Comparison of ENCODE assay signal across 23 mouse cellular contexts in genomic region chr11:102834219-102834618, GRCm38 (mm10). TPM values are rescaled to one million over a fixed set of nuclear protein-coding genes. Genes with fewer than 3 reads are reported as not detected.
DNase-seq lines count a peak whose midpoint lies in the region; ATAC-seq and TF ChIP-seq lines count a peak whose summit lies in the region.
"Had no signal": no experiment of that assay in that cellular context is flagged by ENCODE, and none has a peak within 500 bp of the region (broad histone marks: within the 10 kb centered on the region; RNA-seq: fewer than 3 reads in every experiment).

No protein-coding gene starts in this region.

- DNase-seq in heart, adult 2 months, result peak; percentile 37 to 62
- DNase-seq in heart, embryonic 10.5 days (ENCODE audit: low spot score), result no peak
- no peak for DNase-seq in midbrain, postnatal 0 days (ENCODE audit: low spot score)
- DNase-seq in midbrain, embryonic 14.5 days, result no peak
- DNase-seq in lung, postnatal 10 days, result peak; percentile 49
- no peak for DNase-seq in layer of hippocampus, adult 2 months (ENCODE audit: low spot score in 2 of 2)
- no peak for DNase-seq in urinary bladder, postnatal 10 days (ENCODE audit: low spot score)
- DNase-seq: adrenal gland, postnatal 36 days; B cell, adult 2 months; cerebellum, adult 11-12 months; cerebellum, postnatal 25 days; embryo, embryonic 11 days; kidney, adult 2 months; kidney, postnatal 14 days; right cerebral cortex, adult 18-20 months; thymus, adult 18-20 months; thymus, postnatal 4 days had no signal

- H3K79me2 ChIP-seq in heart, adult 2 months (replicated peaks; ENCODE audit: control insufficient read depth, insufficient read depth, low read length), result no peaks in the 10 kb centered on the region

- no peak for ATAC-seq in midbrain, postnatal 0 days (ENCODE audit: low FRiP score)
- ATAC-seq in midbrain, embryonic 14.5 days (ENCODE audit: low FRiP score, low TSS enrichment), result no peak
- ATAC-seq: forebrain, embryonic 15.5 days; liver, embryonic 12.5 days had no signal

- no peaks in the 10 kb centered on the region for H3K36me3 ChIP-seq in heart, adult 2 months (ENCODE audit: control insufficient read depth, insufficient read depth, low read length)
- H3K36me3 ChIP-seq in heart, embryonic 10.5 days, result peaks cover 31% of the 10 kb centered on the region
- H3K36me3 ChIP-seq in midbrain, postnatal 0 days (ENCODE audit: insufficient read depth, low read length), result peaks cover 26% of the 10 kb centered on the region
- peaks cover 30% of the 10 kb centered on the region for H3K36me3 ChIP-seq in midbrain, embryonic 14.5 days (ENCODE audit: control insufficient read depth, insufficient read depth, low read length)

- no peak for TF ChIP-seq CTCF in heart, adult 2 months (IDR thresholded peaks at IDR 0.05)
- no peak for TF ChIP-seq CTCF in midbrain, postnatal 0 days (IDR thresholded peaks at IDR 0.05)
- TF ChIP-seq CTCF in layer of hippocampus, adult 2 months (conservative IDR thresholded peaks at IDR 0.05), result no peak

- no peak overlapping the region for H3K4me2 ChIP-seq in midbrain, postnatal 0 days (ENCODE audit: low read depth, low read length, poor library complexity, severe bottlenecking)
- H3K4me2 ChIP-seq in midbrain, embryonic 14.5 days (ENCODE audit: low read length), result no peak overlapping the region
- H3K4me2 ChIP-seq: forebrain, embryonic 15.5 days; limb, embryonic 12.5 days; liver, embryonic 12.5 days had no signal

- no peaks in the 10 kb centered on the region for H3K27me3 ChIP-seq in heart, adult 2 months (ENCODE audit: control insufficient read depth, insufficient read depth, low read length)
- H3K27me3 ChIP-seq in heart, embryonic 10.5 days (ENCODE audit: insufficient read depth, poor library complexity, severe bottlenecking), result no peaks in the 10 kb centered on the region
- H3K27me3 ChIP-seq in midbrain, postnatal 0 days (ENCODE audit: insufficient read depth, low read length), result no peaks in the 10 kb centered on the region
- H3K27me3 ChIP-seq in midbrain, embryonic 14.5 days (ENCODE audit: control insufficient read depth, insufficient read depth, low read length), result no peaks in the 10 kb centered on the region
- H3K27me3 ChIP-seq: forebrain, embryonic 15.5 days; limb, embryonic 12.5 days had no signal

- intact Hi-C loops in heart, adult 2 months (cut with DNase I), result no loop called here

- 0 out of 2 replicates have a peak, but pooled peaks have one; percentile 22 for TF ChIP-seq EP300 in heart, adult 2 months (IDR thresholded peaks at IDR 0.05; ENCODE audit: insufficient read depth, low read depth, low read length)

- H3K4me3 ChIP-seq in heart, adult 2 months, result no peak overlapping the region
- no peak overlapping the region for H3K4me3 ChIP-seq in heart, embryonic 10.5 days
- H3K4me3 ChIP-seq in midbrain, postnatal 0 days (ENCODE audit: low read depth, low read length), result no peak overlapping the region
- H3K4me3 ChIP-seq in midbrain, embryonic 14.5 days (replicated peaks; ENCODE audit: low read depth, low read length), result no peak overlapping the region
- H3K4me3 ChIP-seq in layer of hippocampus, adult 2 months, result no peak overlapping the region
- H3K4me3 ChIP-seq: forebrain, embryonic 15.5 days; hindbrain, embryonic 10.5 days; limb, embryonic 12.5 days; liver, embryonic 12.5 days had no signal

- no peak overlapping the region for H3K9ac ChIP-seq in heart, adult 2 months (ENCODE audit: low read depth, low read length)
- peak overlapping the region; percentile 42; the same call in 1 of the 2 replicates for H3K9ac ChIP-seq in midbrain, postnatal 0 days (replicated peaks; ENCODE audit: low read length, poor library complexity, severe bottlenecking)
- H3K9ac ChIP-seq in midbrain, embryonic 14.5 days (replicated peaks; ENCODE audit: low read length), result no peak overlapping the region
- H3K9ac ChIP-seq: forebrain, embryonic 15.5 days; limb, embryonic 12.5 days; liver, embryonic 12.5 days had no signal

- H3K4me1 ChIP-seq in heart, adult 2 months (ENCODE audit: control insufficient read depth, insufficient read depth, low read length), result no peaks in the 10 kb centered on the region
- H3K4me1 ChIP-seq in heart, embryonic 10.5 days, result peaks cover 8% of the 10 kb centered on the region; the same call in 1 of the 2 replicates
- H3K4me1 ChIP-seq in midbrain, postnatal 0 days (ENCODE audit: insufficient read depth, low read length), result no peaks in the 10 kb centered on the region
- H3K4me1 ChIP-seq in midbrain, embryonic 14.5 days (ENCODE audit: control insufficient read depth, insufficient read depth, low read length), result no peaks in the 10 kb centered on the region
- H3K4me1 ChIP-seq: forebrain, embryonic 15.5 days; hindbrain, embryonic 10.5 days; liver, embryonic 12.5 days had no signal

- peak overlapping the region; percentile 45 for H3K27ac ChIP-seq in heart, adult 2 months
- no peak overlapping the region for H3K27ac ChIP-seq in heart, embryonic 10.5 days
- no peak overlapping the region for H3K27ac ChIP-seq in midbrain, postnatal 0 days (ENCODE audit: low read depth, low read length)
- H3K27ac ChIP-seq in midbrain, embryonic 14.5 days (replicated peaks; ENCODE audit: low read depth, low read length), result no peak overlapping the region
- no peak overlapping the region for H3K27ac ChIP-seq in layer of hippocampus, adult 2 months
- H3K27ac ChIP-seq: forebrain, embryonic 15.5 days; hindbrain, embryonic 10.5 days; limb, embryonic 12.5 days; liver, embryonic 12.5 days had no signal

- no peaks in the 10 kb centered on the region for H3K9me3 ChIP-seq in heart, embryonic 10.5 days
- no peaks in the 10 kb centered on the region for H3K9me3 ChIP-seq in midbrain, postnatal 0 days (ENCODE audit: low read length)
- no peaks in the 10 kb centered on the region for H3K9me3 ChIP-seq in midbrain, embryonic 14.5 days (ENCODE audit: control insufficient read depth, low read length)
- H3K9me3 ChIP-seq: forebrain, embryonic 15.5 days; hindbrain, embryonic 10.5 days; limb, embryonic 12.5 days; liver, embryonic 12.5 days had no signal

- 81% methylated on average over 10 of the region's 10 CpGs for WGBS in heart, adult 2 months
- WGBS in heart, embryonic 10.5 days, result 88% methylated on average over 10 of the region's 10 CpGs
- 88% methylated on average over 10 of the region's 10 CpGs for WGBS in midbrain, postnatal 0 days
- WGBS in midbrain, embryonic 14.5 days, result 87% methylated on average over 10 of the region's 10 CpGs

- TF ChIP-seq POLR2A in heart, adult 2 months (IDR thresholded peaks at IDR 0.05; ENCODE audit: insufficient read depth, low read depth, low read length), result 0 out of 2 replicates have a peak, but pooled peaks have one; percentile 28

RNA-seq across cellular contexts. Expression of gene Higd1b, which starts 1.4 kb away (rescaled TPM):
- 10 to 100 TPM; 11.0 to 12.2 TPM for total RNA-seq in heart, adult 2 months (2021)
- 15.2 and 21.6 TPM in 2 replicates for polyA plus RNA-seq in heart, adult 2 months (2012; rRNA removed)
- polyA plus RNA-seq in heart, embryonic 10.5 days (2016; fragmentation: Nextera tagmentation; extraction: Ambion mirVana), result not detected in 2 replicates
- 12.3 and 12.8 TPM in 2 replicates for total RNA-seq in midbrain, postnatal 0 days (2014; rRNA removed)
- 13.1 and 15.3 TPM in 2 replicates for polyA plus RNA-seq in midbrain, postnatal 0 days (2015; fragmentation: Nextera tagmentation; extraction: Ambion mirVana)
- 5.4 and 9.6 TPM in 2 replicates for polyA plus RNA-seq in midbrain, embryonic 14.5 days (2014; fragmentation: Nextera tagmentation; extraction: Ambion mirVana)
- total RNA-seq in layer of hippocampus, adult 2 months (2021), result 1 to 10 TPM; 3.5 to 4.5 TPM
- polyA plus RNA-seq: hindbrain, embryonic 10.5 days; limb, embryonic 12.5 days; liver, embryonic 12.5 days; neural tube, embryonic 11.5 days had no signal

RNA-seq across cellular contexts. Expression of gene Gjc1, which starts 14.7 kb away (rescaled TPM):
- 10 to 100 TPM; 19.4 to 23.4 TPM for total RNA-seq in heart, adult 2 months (2021)
- polyA plus RNA-seq in heart, adult 2 months (2012; rRNA removed), result 12.9 and 26.4 TPM in 2 replicates
- 57.0 and 81.1 TPM in 2 replicates for polyA plus RNA-seq in heart, embryonic 10.5 days (2016; fragmentation: Nextera tagmentation; extraction: Ambion mirVana)
- 18.1 and 18.8 TPM in 2 replicates for total RNA-seq in midbrain, postnatal 0 days (2014; rRNA removed)
- 14.8 and 17.8 TPM in 2 replicates for polyA plus RNA-seq in midbrain, postnatal 0 days (2015; fragmentation: Nextera tagmentation; extraction: Ambion mirVana)
- 32.0 and 33.9 TPM in 2 replicates for polyA plus RNA-seq in midbrain, embryonic 14.5 days (2014; fragmentation: Nextera tagmentation; extraction: Ambion mirVana)
- total RNA-seq in layer of hippocampus, adult 2 months (2021), result 1 to 10 TPM; 4.7 TPM

RNA-seq across cellular contexts. Expression of gene Eftud2, which starts 46.6 kb away (rescaled TPM):
- 10 to 100 TPM; 36.0 to 37.4 TPM for total RNA-seq in heart, adult 2 months (2021)
- polyA plus RNA-seq in heart, adult 2 months (2012; rRNA removed), result 44.9 and 62.6 TPM in 2 replicates
- 206 and 238 TPM in 2 replicates for polyA plus RNA-seq in heart, embryonic 10.5 days (2016; fragmentation: Nextera tagmentation; extraction: Ambion mirVana)
- 63.0 and 69.8 TPM in 2 replicates for total RNA-seq in midbrain, postnatal 0 days (2014; rRNA removed)
- polyA plus RNA-seq in midbrain, postnatal 0 days (2015; fragmentation: Nextera tagmentation; extraction: Ambion mirVana), result 104 and 105 TPM in 2 replicates
- 111 and 150 TPM in 2 replicates for polyA plus RNA-seq in midbrain, embryonic 14.5 days (2014; fragmentation: Nextera tagmentation; extraction: Ambion mirVana)
- total RNA-seq in layer of hippocampus, adult 2 months (2021), result 100 to 1,000 TPM; 129 to 139 TPM

RNA-seq across cellular contexts. Expression of gene Ccdc103, which starts 46.8 kb away (rescaled TPM):
- total RNA-seq in heart, adult 2 months (2021), result not detected
- polyA plus RNA-seq in heart, adult 2 months (2012; rRNA removed), result 0.18 and 0.20 TPM in 2 replicates
- 0.62 and 0.93 TPM in 2 replicates for polyA plus RNA-seq in heart, embryonic 10.5 days (2016; fragmentation: Nextera tagmentation; extraction: Ambion mirVana)
- 0.33 and 1.6 TPM in 2 replicates for total RNA-seq in midbrain, postnatal 0 days (2014; rRNA removed)
- polyA plus RNA-seq in midbrain, postnatal 0 days (2015; fragmentation: Nextera tagmentation; extraction: Ambion mirVana), result 1.7 and 1.8 TPM in 2 replicates
- 2.1 and 2.4 TPM in 2 replicates for polyA plus RNA-seq in midbrain, embryonic 14.5 days (2014; fragmentation: Nextera tagmentation; extraction: Ambion mirVana)
- 1 to 10 TPM; 1.5 to 3.0 TPM for total RNA-seq in layer of hippocampus, adult 2 months (2021)

RNA-seq across cellular contexts. Expression of gene Fam187a, which starts 50.8 kb away (rescaled TPM):
- not detected for total RNA-seq in heart, adult 2 months (2021)
- not detected in 2 replicates for polyA plus RNA-seq in heart, adult 2 months (2012; rRNA removed)
- not detected in 2 replicates for polyA plus RNA-seq in heart, embryonic 10.5 days (2016; fragmentation: Nextera tagmentation; extraction: Ambion mirVana)
- not detected in 2 replicates for total RNA-seq in midbrain, postnatal 0 days (2014; rRNA removed)
- 0.12 TPM in 1 of 2 replicates, not detected in the other for polyA plus RNA-seq in midbrain, postnatal 0 days (2015; fragmentation: Nextera tagmentation; extraction: Ambion mirVana)
- not detected in 2 replicates for polyA plus RNA-seq in midbrain, embryonic 14.5 days (2014; fragmentation: Nextera tagmentation; extraction: Ambion mirVana)
- under 1 TPM in 1 of 2 experiments, not detected in 1; 0.37 TPM for total RNA-seq in layer of hippocampus, adult 2 months (2021)
- total RNA-seq: adrenal gland, postnatal 36 days had no signal
- polyA plus RNA-seq: embryonic facial prominence, embryonic 14.5 days; forebrain, embryonic 15.5 days; hindbrain, embryonic 10.5 days; kidney, adult 2 months; limb, embryonic 12.5 days; liver, embryonic 12.5 days; neural tube, embryonic 11.5 days had no signal

Comparison
In these comparisons a context has a peak if more than half of its experiments do, and no peak if none do; other contexts are left out.
1. DNase-seq: peak in heart, adult 2 months (2 of 2) and lung, postnatal 10 days (single experiment); none in heart, embryonic 10.5 days (single experiment), midbrain, postnatal 0 days (single experiment), midbrain, embryonic 14.5 days (single experiment), layer of hippocampus, adult 2 months (0 of 2) and urinary bladder, postnatal 10 days (single experiment).